Mouse (Mus musculus) intestine, postnatal 0 days (tissue): ENCODE results near the gene A730009L09Rik. TPM values are rescaled to one million over a fixed set of nuclear protein-coding genes. Genes with fewer than 3 reads are reported as not detected.

Experiments used
- ATAC-seq: fragments of 200-750 bp; cut with Nextera tagmentation; 2 replicates; pipeline ENCODE4 v1.8.0; 2017; ENCODE audit warnings: mild to moderate bottlenecking, moderate TSS enrichment, moderate library complexity
- H3K27ac ChIP-seq: fragments of 300-500 bp; sonication (generic); 2 replicates; pipeline ENCODE4 v1.5.1; 2014; ENCODE audit warnings: mild to moderate bottlenecking, low read depth, low read length, moderate library complexity
- H3K27me3 ChIP-seq: fragments of 300-500 bp; sonication (generic); replicated peaks from 2 replicates; pipeline ENCODE4 v1.6.1; 2014; ENCODE audit warnings: low read length, mixed read lengths; ENCODE audit not compliant: control insufficient read depth, insufficient read depth
- H3K36me3 ChIP-seq: fragments of 300-500 bp; sonication (generic); 2 replicates; pipeline ENCODE4 v1.6.1; 2014; ENCODE audit warnings: mild to moderate bottlenecking, moderate library complexity; ENCODE audit not compliant: control insufficient read depth, insufficient read depth
- H3K4me1 ChIP-seq: fragments of 300-500 bp; sonication (generic); replicated peaks from 2 replicates; pipeline ENCODE4 v1.6.1; 2014; ENCODE audit warnings: antibody characterized with exemption, low read length, mixed read lengths; ENCODE audit not compliant: control insufficient read depth, insufficient read depth
- H3K4me2 ChIP-seq: fragments of 300-500 bp; sonication (generic); replicated peaks from 2 replicates; pipeline ENCODE4 v1.6.1; 2014; ENCODE audit warnings: low read depth, mild to moderate bottlenecking, moderate library complexity
- H3K4me3 ChIP-seq: fragments of 300-500 bp; sonication (generic); 2 replicates; pipeline ENCODE4 v1.5.1; 2014; ENCODE audit warnings: low read depth, low read length
- H3K9ac ChIP-seq: fragments of 300-500 bp; sonication (generic); 2 replicates; pipeline ENCODE4 v1.6.1; 2014; ENCODE audit warnings: mild to moderate bottlenecking, low read depth, low read length
- H3K9me3 ChIP-seq: fragments of 300-500 bp; sonication (generic); 2 replicates; pipeline ENCODE4 v1.6.1; 2016; ENCODE audit warnings: mixed run types; ENCODE audit not compliant: control insufficient read depth
- CTCF ChIP-seq: sonication (generic); IDR thresholded peaks from 2 replicates; pipeline ENCODE4 v1.5.1; 2016; ENCODE audit warnings: low read depth, mild to moderate bottlenecking, control low read depth, antibody characterized with exemption, moderate library complexity
- WGBS: fragments of 180-500 bp; shearing (Covaris S2); extraction: QIAGEN DNeasy Blood & Tissue Kit; methylation state at CpG from one replicate; pipeline ENCODE4 v1.1.7; 2014; 5-methylcytosine and 5-hydroxymethylcytosine counted together
- polyA plus RNA-seq: library from polyadenylated mRNA; unstranded; fragments of >200 nt; fragmentation: Nextera tagmentation; extraction: Ambion mirVana; gene quantifications from 2 replicates; pipeline ENCODE4 v1.2.1, GENCODE M21; 2015

Gene A730009L09Rik
- not detected in 2 replicates for polyA plus RNA-seq

- H3K27ac ChIP-seq, result no peak within 1 kb of the TSS
- no peaks in the 10 kb centered on the region for H3K27me3 ChIP-seq
- H3K36me3 ChIP-seq, result no peaks in the 10 kb centered on the region
- WGBS, result 86% methylated on average over 8 of the region's 8 CpGs
- H3K4me1 ChIP-seq, result no peaks in the 10 kb centered on the region
- no peak within 1 kb of the TSS for H3K4me3 ChIP-seq
- H3K4me2 ChIP-seq, result no peak within 1 kb of the TSS
- no peak within 1 kb of the TSS for H3K9ac ChIP-seq
- ATAC-seq, result no peak
- TF ChIP-seq CTCF, result no peak
- no peaks in the 10 kb centered on the region for H3K9me3 ChIP-seq
Measured at GRCm38 (mm10) chr16:84514821-84515220, at the start of gene A730009L09Rik. Gene A730009L09Rik, plus strand, starts transcription at chr16:84515121.

- Histone ChIP-seq H3K4me1 (no peaks in the 10 kb centered on the region), H3K9ac (no peak overlapping the region), H3K27ac (no peak overlapping the region), H3K4me3 (no peak overlapping the region), H3K27me3 (no peaks in the 10 kb centered on the region), H3K36me3 (no peaks in the 10 kb centered on the region), H3K9me3 (no peaks in the 10 kb centered on the region), H3K4me2 (no peak overlapping the region)
- TF ChIP-seq CTCF, result no peak
- no peak for ATAC-seq
- WGBS, result 85% methylated on average over 6 of the region's 6 CpGs
Measured at GRCm38 (mm10) chr16:84465581-84466165, 49.2 kb upstream of the A730009L09Rik start.

GRCm38 (mm10) chr16:84468898-84469297 is 46.0 kb upstream of the A730009L09Rik start:
- WGBS, result 15% methylated on average over 1 of the region's 1 CpGs
- H3K27ac ChIP-seq, result no peak overlapping the region
- no peak for TF ChIP-seq CTCF
- no peak overlapping the region for H3K9ac ChIP-seq
- H3K27me3 ChIP-seq, result no peaks in the 10 kb centered on the region
- H3K9me3 ChIP-seq, result no peaks in the 10 kb centered on the region
- H3K4me1 ChIP-seq, result no peaks in the 10 kb centered on the region
- no peak for ATAC-seq
- H3K4me3 ChIP-seq, result no peak overlapping the region
- no peaks in the 10 kb centered on the region for H3K36me3 ChIP-seq
- H3K4me2 ChIP-seq, result no peak overlapping the region

GRCm38 (mm10) chr16:84469994-84470393 is 44.9 kb upstream of the A730009L09Rik start:
- no peaks in the 10 kb centered on the region for H3K9me3 ChIP-seq
- H3K27me3 ChIP-seq, result no peaks in the 10 kb centered on the region
- no peak overlapping the region for H3K27ac ChIP-seq
- no peak for ATAC-seq
- WGBS, result 88% methylated on average over 1 of the region's 1 CpGs
- no peak overlapping the region for H3K4me2 ChIP-seq
- no peaks in the 10 kb centered on the region for H3K36me3 ChIP-seq
- no peak overlapping the region for H3K9ac ChIP-seq
- TF ChIP-seq CTCF, result no peak
- H3K4me1 ChIP-seq, result no peaks in the 10 kb centered on the region
- no peak overlapping the region for H3K4me3 ChIP-seq

GRCm38 (mm10) chr16:84473406-84473805 is 41.5 kb upstream of the A730009L09Rik start:
- no peak for ATAC-seq
- no peaks in the 10 kb centered on the region for H3K9me3 ChIP-seq
- no peaks in the 10 kb centered on the region for H3K27me3 ChIP-seq
- no peak overlapping the region for H3K4me3 ChIP-seq
- H3K36me3 ChIP-seq, result no peaks in the 10 kb centered on the region
- H3K27ac ChIP-seq, result no peak overlapping the region
- 83% methylated on average over 6 of the region's 6 CpGs for WGBS
- H3K4me2 ChIP-seq, result no peak overlapping the region
- H3K9ac ChIP-seq, result no peak overlapping the region
- no peaks in the 10 kb centered on the region for H3K4me1 ChIP-seq
- no peak for TF ChIP-seq CTCF

GRCm38 (mm10) chr16:84474712-84475111 is 40.2 kb upstream of the A730009L09Rik start:
- Histone ChIP-seq H3K4me1 (no peaks in the 10 kb centered on the region), H3K9me3 (no peaks in the 10 kb centered on the region), H3K4me2 (no peak overlapping the region), H3K9ac (no peak overlapping the region), H3K27ac (no peak overlapping the region), H3K27me3 (no peaks in the 10 kb centered on the region), H3K36me3 (no peaks in the 10 kb centered on the region), H3K4me3 (no peak overlapping the region)
- no peak for ATAC-seq
- no peak for TF ChIP-seq CTCF
- 67% methylated on average over 4 of the region's 4 CpGs for WGBS

- no peaks in the 10 kb centered on the region for H3K27me3 ChIP-seq
- WGBS, result 76% methylated on average over 5 of the region's 5 CpGs
- no peak for ATAC-seq
- no peak overlapping the region for H3K4me2 ChIP-seq
- no peak overlapping the region for H3K27ac ChIP-seq
- no peaks in the 10 kb centered on the region for H3K4me1 ChIP-seq
- no peak overlapping the region for H3K9ac ChIP-seq
- no peak overlapping the region for H3K4me3 ChIP-seq
- H3K36me3 ChIP-seq, result no peaks in the 10 kb centered on the region
- no peaks in the 10 kb centered on the region for H3K9me3 ChIP-seq
- TF ChIP-seq CTCF, result no peak
Measured at GRCm38 (mm10) chr16:84476948-84477347, 38.0 kb upstream of the A730009L09Rik start.
